Mouse (Mus musculus) mature B cell (primary cell): Measurements from ENCODE around the gene Cmtm2a.
"Not testable (repeated sequence)": the region's sequence is repeated elsewhere in the genome, so short reads cannot be mapped to it uniquely, and the experiment has no call there.

Experiments
- in situ Hi-C: fragments of 300-500 bp; cut with MboI; formaldehyde crosslinking; loops from 2 replicates; pipeline ENCODE4 v1.14.3; 2019

Gene Cmtm2a

DNA sequence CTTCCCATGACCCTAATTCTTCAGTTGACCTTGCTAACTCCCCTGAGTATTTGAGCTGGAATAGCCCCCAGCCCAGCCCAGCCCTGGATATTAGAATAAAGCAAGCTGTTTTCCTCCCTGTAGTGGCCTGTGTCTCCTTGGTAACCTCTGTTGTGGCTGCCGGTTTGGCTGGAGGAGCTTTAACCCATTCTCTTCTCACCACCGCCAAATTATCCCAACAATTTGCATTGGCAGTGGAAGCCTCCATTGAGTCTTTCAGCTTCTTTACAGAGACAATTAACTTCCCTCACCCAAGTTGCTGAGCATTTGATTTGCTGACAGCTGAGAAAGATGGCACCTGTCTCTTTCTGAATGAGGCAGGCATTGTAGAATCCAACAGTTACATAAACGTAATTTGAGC is 8.6 kb upstream of the Cmtm2a start:
- in situ Hi-C loops, result not testable (repeated sequence)

DNA sequence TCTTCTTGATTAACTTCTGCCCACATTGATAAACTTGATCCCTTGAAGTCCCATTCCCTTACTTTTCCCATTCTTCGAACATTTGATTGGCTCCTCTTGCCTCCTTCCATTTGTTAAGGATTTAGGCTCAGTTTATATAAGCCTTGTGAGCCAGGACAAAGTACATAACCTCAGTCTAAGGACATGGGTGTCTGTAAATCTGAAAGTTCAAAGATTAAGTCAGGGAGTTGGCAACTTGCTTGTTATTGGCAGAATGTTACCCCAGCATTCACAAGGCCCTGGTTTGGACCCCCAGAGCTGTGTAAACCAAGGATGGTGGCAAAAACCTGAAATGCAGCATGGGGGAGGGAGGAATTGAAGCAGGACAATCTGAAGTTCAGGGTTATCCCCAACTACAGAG is 1.4 kb upstream of the Cmtm2a start:
- in situ Hi-C loops, result no loop called here

DNA sequence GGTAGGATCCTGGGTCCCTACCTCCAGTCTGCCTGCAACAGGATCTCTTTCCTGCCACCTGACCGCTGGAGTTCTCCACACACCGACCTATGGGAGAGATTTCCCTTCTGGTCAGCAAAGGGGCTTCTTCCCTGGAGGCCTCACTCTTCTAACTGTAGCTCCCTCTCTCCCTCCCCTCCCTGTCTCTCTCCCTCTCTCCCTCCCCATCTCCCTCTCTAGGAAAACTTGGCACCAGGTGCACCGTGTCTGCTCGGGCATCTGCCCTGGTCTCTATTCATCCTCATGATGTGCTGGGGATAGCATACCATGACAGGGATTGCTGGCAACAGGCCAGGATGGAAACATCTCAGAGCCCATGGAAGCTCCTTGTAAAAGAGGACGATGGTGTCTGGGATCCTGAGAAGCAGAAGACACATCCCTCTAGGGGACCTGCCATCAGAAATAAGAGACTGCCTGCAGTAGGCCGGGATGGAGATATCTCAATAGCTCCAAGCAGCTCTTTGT is 24.0 kb downstream of the Cmtm2a start:
- in situ Hi-C loops, result no loop called here

DNA sequence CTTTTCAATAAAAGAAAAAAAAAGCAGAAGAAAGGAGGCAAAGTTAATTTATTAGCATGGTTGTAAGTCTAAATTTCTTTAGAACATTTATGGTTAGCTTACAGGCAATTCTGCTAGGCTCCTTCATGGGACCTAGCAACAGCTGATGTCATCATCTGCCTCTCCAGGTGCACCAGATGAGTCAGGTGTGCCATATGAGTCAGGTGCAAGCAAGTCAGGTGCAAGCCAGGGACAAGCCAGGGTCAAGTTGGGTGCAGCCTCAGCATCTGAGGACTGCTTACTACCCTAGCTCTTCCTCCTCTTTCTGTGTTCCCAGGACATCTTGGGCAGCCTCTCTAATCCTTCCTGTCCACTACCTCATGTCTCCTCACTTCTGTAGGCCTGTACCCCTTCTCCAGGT is 24.6 kb downstream of the Cmtm2a start:
- in situ Hi-C loops, result no loop called here

DNA sequence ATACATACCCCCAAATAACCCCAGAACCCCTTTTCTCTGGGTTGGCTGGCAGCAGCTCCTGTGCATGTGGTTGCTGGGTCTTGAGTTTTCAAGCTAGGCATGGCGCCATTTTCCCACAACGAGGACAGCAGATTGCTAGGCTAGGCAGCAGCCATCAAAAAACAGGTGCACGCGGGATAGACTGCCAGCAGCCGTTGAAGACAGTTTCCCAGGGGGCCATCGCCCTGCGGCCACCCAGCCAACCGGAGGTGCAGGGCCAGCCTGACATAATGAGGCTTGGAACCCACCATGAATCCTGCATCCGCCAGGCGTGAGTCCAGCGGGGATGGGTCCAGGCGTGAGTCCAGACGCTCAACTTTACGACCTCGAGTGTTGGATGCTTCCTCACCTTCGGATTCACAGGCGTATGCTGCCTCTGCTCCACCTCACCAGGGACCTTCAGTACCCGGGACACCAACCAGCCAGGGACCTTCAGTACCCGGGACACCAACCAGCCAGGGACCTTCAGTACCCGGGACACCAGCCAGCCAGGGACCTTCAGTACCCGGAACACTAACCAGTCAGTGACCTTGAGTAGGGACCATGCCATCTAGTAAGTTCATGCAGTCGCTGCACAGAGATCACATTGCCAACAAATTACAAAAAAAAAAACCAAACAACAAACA is 28.6 kb downstream of the Cmtm2a start:
- in situ Hi-C loops, result not testable (repeated sequence)

DNA sequence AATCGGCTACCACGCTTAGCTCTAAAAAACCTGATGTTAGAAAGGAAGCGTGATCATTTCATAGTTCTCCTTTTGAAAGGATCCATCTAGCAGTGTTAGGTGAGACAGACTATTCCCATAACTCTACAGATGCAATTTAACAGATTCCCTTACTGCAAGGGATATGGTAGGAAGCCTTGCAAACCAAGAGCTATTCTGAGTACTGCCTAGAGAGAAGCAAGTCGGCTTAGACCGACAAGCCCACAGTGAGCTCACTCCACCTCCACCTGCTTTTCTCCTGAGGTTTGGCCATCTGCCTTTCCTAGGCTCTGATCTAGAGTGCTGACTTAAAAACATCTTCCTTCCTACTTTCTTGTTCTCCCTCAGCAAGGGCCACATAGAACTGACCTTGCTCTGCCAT is 31.2 kb downstream of the Cmtm2a start:
- in situ Hi-C loops, result not testable (repeated sequence)

DNA sequence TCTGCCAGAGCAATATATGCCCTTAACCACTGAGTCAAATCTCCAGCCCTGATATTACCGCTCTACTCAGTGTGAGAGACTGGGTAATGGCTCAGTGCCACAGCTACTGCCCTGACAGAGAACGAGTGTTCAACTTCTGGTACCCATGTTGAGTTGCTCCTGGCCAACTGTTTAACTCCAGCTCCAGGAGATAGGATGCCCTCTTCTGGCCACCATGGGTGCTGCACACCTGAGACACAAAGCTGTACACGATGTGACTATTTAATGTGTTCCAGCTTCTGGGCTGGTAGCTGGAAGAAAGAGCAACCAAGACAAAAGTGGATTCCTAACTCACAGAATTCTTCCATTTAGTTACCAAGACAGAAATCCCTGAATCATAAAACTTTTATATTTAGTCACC is 40.0 kb downstream of the Cmtm2a start:
- in situ Hi-C loops, result no loop called here

DNA sequence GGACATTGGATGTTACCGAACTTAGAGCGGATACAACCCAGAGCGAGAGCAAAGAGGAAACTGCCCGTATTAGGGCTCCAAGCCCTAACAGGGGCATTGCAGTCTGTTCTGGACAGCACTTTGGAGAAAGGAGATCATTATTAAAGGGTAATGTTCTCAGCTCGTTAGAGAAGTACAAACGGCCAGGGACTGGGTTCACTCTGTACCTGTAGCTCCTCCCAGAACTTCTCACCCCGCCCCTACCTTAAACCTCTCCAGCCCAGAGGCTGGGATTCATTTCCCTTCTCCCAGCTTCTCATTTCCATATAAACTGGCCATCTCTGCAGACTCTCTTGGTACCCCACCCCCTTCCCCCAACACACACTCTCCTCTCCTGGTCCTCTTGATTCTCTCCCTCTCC is 41.5 kb downstream of the Cmtm2a start:
- in situ Hi-C loops, result no loop called here

DNA sequence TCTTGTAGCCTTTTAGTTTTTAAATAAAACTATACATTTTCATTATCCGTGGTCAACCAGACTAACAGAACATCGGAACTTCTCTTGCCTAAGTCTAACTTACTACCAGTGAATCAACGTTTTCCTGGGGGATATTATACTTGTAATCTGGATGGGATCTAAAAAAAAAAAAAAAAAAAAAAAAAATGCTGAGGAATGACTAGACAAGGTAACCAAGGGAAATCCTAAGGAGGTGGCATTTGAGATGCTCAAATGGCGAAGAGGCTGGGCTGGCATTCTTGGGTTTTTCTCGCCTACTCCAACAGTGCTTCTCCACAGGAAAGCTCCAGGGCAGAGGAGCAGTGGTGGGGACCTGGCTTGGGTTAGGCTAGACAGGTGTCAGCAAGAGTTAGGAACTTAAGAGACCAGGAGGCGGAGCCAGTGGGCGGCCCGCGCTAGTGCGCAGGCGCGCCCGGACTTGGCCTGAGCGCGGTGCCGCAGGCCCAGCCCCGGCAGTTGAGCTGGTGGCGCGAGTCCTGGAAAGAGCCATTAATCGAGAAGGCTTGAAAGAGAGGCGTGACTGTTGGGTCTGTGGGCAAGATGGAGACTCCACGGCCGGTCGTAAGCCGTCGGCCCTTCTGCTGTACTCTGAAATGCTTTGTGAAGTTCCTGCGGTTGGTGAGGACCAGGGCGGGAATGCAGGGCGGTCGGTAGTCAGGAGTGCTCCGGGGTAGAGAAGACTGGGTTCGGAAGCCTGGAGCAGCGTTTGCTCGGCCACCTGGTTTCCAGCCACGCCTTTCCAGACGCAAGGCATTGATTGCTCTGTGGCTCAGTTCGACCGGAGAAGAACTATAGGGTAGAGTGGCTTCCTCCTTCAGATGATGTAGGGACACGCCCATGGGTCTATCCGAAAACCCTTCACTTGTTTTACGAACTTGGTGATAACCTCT is 42.3 kb downstream of the Cmtm2a start, which contains the start of gene Cklf:
Gene Cklf (plus strand): TSS at position 423 of the 929 bp plus-strand sequence.
- in situ Hi-C loops, result no loop called here

DNA sequence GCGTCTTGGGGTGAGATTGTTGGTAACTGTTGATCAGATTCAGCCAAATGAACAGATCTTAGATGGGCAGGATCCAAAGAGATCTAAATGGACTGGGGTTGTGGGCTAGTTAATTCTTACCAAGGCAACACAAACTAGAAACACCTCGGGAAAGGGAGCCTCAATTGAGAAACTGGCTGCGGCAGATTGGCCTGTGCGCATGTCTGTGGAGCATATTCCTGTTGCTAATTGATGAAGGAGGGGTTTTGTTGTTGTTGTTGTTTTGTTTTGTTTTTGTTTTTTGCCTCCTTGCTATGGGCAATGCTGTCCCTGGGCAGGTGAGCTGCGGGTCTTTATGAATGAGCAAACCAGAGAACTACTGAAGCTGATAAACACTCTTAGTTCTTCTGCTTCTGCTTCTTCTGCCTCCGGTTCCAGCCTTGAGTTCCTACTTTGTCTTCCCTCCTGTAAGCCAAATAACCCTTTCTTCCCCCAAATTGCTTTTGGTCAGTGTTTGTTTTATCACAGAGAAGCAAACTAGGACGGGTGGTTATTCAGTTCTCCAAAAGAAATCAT is 43.5 kb downstream of the Cmtm2a start:
- in situ Hi-C loops, result loop anchor here (10.0 kb wide), 1 partner anchor 195 kb away; the partner anchor contains the start of gene Dync1li2

DNA sequence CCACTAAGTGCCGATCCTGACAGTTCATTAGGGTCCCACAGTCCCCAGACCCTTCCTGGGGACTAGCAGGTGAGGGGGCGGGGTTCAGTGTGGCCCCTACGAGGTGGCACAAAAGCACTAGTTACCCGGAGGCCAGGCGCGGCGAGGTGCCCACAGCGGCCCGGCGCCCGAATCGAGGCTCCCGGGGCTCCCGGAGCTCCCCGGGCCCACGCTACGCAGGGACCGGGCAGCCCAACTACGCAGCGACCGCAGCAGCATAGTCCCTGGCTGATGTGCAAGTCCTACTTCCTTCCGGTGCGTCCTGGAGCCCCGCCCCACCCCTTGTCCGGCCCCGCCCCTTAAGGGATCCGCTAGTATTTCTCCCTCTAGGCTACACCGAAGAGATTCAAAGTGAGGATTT is 44.7 kb downstream of the Cmtm2a start, which contains the start of gene Tk2:
Gene Tk2 (minus strand): TSS at position 283 of the 400 bp plus-strand sequence.
- in situ Hi-C loops, result loop anchor here (10.0 kb wide), 1 partner anchor 197 kb away; the partner anchor contains the start of gene Dync1li2

DNA sequence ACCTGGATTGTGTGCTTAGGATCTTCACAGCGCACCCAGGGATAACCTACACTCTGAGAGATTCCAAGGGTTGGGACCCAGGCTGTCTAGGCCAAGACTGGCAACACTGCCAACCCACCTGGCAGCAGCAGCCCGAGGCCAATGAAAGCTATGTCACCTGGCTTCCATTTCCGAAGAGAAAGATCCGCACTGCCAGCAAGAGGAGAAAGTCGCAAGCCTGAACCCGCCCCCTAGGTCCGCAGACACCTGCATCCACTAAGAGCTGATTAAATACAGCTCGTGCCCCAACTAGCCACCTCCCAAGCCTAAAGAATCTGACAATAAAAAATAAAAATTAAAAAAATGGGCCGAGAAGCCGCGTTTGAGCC is 45.1 kb downstream of the Cmtm2a start:
- in situ Hi-C loops, result loop anchor here (10.0 kb wide), 1 partner anchor 197 kb away; the partner anchor contains the start of gene Dync1li2

DNA sequence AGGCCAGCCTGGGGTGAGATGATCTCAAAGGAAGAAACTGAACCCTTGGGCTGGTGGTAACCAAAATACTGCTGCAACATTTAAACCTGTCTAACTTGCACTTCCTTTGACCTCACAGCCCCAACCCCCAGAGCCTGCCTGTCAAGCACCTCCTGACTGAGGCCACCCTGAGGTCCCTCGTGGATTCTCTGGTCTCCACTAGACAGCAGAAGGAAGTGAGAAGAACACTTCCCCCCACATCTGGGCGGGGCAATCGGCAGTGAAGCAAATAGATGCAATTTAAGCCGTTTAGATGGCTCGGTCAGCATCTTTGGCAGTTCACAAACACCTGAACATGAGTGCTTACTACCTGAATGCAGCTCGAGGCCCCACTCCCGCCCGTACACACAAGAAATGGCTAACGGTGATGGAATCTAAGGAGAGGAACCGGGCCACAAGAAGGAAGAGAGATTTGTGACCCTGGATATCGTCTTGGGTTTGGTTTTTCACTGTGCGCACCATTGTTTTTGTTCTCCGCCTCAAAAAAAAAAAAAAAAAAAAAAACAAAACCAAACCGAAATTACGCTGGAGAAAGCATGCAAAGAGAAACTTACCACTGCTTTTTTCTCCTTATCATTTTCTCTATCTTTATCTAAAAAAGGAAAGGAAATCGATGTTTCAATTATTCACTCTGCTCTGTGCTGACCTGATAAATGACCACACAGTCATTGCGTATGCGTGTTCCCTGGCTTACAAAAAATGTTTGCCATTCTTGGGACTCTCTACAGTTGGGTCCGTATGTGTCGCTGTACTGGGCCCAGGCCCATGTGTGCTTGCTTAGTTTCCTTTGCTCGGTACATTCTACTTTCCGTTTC is 45.7 kb downstream of the Cmtm2a start:
- in situ Hi-C loops, result loop anchor here (10.0 kb wide), 1 partner anchor 198 kb away; the partner anchor contains the start of gene Dync1li2

DNA sequence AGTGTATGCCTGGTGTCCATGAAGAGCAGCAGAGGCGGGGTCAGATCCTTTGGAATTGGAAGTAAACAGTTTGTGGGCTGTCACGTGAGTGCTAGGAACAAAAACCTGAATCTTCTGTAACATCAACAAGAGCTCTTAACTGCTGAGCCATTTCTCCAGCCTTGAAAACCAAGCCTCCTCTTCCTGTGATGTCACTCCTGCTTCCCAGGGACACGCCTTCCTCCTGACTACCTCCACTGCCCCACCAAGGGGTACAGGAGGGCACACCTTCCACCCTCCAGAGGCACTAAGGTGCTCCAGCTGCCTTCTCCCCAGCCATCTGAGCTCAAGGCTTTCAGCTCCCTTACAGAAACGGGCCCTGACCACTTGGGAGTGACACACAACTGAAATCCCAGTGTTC is 46.4 kb downstream of the Cmtm2a start:
- in situ Hi-C loops, result loop anchor here (10.0 kb wide), 1 partner anchor 198 kb away; the partner anchor contains the start of gene Dync1li2

DNA sequence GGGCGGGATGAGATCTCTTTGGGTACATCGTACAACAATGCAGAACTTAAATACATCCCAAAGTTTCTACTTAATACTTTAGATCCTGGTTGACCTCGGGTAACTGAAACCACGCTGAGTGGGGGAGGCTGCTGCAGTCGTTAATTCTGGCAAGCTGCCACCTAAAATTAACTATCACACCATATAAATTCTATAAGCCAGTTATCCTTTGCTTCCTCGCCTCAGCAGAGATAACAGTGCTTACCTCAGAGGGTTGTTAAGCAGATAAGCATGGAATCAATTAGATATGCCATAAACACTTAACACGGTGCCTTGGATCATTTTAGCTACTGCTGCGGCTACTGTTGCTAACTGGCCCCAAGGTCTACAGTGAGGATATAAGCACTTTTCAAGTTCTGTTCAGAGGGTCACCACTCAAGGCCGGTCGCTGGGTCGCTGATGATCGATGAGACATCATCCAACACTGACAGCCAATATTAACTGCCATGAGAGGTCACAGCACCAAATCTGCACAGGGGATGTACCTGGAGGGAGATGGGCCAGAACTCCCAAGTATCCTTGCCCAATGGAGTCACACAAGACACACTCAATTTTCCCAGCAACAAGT is 50.8 kb downstream of the Cmtm2a start:
- in situ Hi-C loops, result loop anchor here (10.0 kb wide), 1 partner anchor 203 kb away; the partner anchor contains the start of gene Dync1li2

DNA sequence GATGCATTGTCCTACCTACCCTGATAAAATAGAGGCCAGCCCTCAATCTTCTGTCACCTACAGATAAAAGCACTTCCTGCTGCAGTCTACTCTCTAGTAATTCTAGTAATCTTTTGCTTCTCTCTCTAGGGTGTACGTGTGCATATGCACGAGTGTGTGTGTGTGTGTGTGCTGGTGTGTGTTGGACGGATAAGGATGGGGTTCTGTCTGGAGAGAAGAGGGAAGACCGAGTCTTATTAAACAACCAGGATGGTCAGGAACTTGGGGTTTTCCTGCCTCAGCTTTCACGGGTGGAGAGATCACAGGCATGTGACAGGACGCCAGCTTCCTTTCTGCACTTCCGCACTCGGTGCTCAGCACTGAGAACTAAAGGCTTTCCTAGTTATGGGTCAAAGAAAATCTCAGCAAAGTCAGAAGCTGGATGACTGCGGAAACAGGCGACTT is 53.5 kb downstream of the Cmtm2a start:
- in situ Hi-C loops, result no loop called here

DNA sequence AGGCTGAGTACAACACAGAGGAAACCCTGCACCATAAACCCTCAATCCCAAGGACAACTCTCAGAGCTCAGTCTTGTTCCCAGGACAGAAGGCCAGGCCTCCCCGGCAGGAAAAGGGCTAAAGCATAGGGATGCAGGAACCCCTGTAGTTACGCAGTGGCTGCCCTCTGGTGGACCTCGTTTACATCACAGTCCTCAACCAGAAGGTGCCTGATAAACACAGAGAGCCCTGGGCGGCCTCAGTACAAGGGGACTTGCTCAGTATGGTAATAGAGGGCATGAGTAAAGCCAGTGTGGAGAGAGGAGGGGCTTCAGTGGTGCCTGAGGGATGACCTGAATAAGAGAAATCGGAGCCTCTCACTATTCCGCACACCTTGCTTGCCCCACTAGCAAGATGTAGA is 58.4 kb downstream of the Cmtm2a start:
- in situ Hi-C loops, result no loop called here

DNA sequence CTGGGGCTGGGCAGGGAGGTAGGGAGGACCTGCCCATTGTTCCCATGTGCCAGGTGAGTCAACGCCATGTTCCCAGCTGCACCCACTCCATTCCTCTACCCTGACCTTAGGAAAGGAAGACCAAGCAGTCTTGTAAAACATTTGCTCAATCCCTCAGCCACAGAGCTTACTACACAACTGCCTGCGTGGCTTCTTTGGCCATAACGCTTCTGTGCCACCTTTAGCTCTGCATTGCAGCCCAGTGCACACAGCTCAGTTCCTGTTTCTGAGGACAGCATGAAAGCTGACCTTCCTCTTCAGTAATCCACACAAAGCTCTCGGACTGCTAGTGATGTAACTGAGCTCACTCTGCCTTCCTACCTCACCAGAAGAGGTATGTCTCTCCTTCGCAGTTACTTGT is 60.1 kb downstream of the Cmtm2a start:
- in situ Hi-C loops, result no loop called here

DNA sequence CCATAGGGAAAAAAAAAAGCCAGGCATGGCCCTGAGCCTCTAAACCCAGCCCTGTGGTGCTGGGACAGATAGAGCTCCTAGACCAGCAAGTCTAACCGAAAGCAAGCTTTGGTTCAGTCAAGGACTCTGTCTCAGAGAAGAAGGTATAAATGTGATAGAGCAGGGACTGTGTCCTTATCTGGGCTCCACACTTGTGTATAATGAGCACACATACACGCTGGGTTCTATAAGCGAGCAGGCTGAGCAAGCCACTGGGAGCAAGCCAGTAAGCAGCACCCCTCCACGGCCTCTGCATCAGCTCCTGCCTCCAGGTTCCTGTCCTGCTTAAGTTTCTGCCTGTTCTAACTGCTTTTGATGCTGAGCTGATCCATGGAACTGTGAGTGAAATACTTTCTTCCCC is 60.9 kb downstream of the Cmtm2a start:
- in situ Hi-C loops, result no loop called here
